Mouse (Mus musculus) liver, embryonic 14.5 days (tissue): ENCODE data around the gene Mgat4b. TPM values are rescaled to one million over a fixed set of nuclear protein-coding genes. Genes with fewer than 3 reads are reported as not detected.

ENCODE experiments used
- ATAC-seq: fragments of 200-750 bp; cut with Nextera tagmentation; 2 replicates; pipeline ENCODE4 v1.8.0; 2017; ENCODE audit warnings: moderate number of reproducible peaks, mild to moderate bottlenecking, moderate library complexity; ENCODE audit not compliant: insufficient read depth
- DNase-seq, 3 experiments: peaks; one replicate each; pipeline ENCODE4 v3.0.0-alpha.2; 2012 to 2013; ENCODE audit warnings: low read depth in 3 of 3, low spot score in 3 of 3
- H3K27ac ChIP-seq: fragments of 300-500 bp; sonication (generic); 2 replicates; pipeline ENCODE4 v1.5.1; 2014; ENCODE audit warnings: moderate library complexity, mild to moderate bottlenecking, control low read depth, inconsistent platforms
- H3K27me3 ChIP-seq: fragments of 300-500 bp; sonication (generic); 2 replicates; pipeline ENCODE4 v1.6.1; 2014; ENCODE audit warnings: mild to moderate bottlenecking, low read length, moderate library complexity; ENCODE audit not compliant: control insufficient read depth, insufficient read depth
- H3K36me3 ChIP-seq: fragments of 300-500 bp; sonication (generic); replicated peaks from 2 replicates; pipeline ENCODE4 v1.6.1; 2014; ENCODE audit warnings: low read depth; ENCODE audit not compliant: control insufficient read depth, insufficient read depth
- H3K4me1 ChIP-seq, 2 experiments: fragments of 200-500 bp in 1 of 2; fragments of 300-500 bp in 1 of 2; sonication (generic) in 1 of 2; replicated peaks; 2 replicates each; pipeline ENCODE4 v1.6.1; 2012 to 2014; ENCODE audit warnings: antibody characterized with exemption in 1 of 2, inconsistent platforms in 1 of 2, low read length in 1 of 2; ENCODE audit not compliant: control insufficient read depth in 2 of 2, insufficient read depth in 2 of 2
- H3K4me2 ChIP-seq: fragments of 300-500 bp; sonication (generic); 2 replicates; pipeline ENCODE4 v1.6.1; 2014; ENCODE audit warnings: low read depth, mild to moderate bottlenecking, control low read depth, moderate library complexity
- H3K4me3 ChIP-seq, 2 experiments: fragments of 200-500 bp in 1 of 2; fragments of 300-500 bp in 1 of 2; sonication (generic) in 1 of 2; 2 replicates each; pipeline ENCODE4 v1.5.1; 2012 to 2014; ENCODE audit warnings: low read depth in 2 of 2, low read length in 2 of 2, mild to moderate bottlenecking in 2 of 2, control low read depth in 1 of 2, inconsistent platforms in 1 of 2, moderate library complexity in 1 of 2; ENCODE audit not compliant: insufficient read depth in 1 of 2
- H3K9ac ChIP-seq: fragments of 300-500 bp; sonication (generic); replicated peaks from 2 replicates; pipeline ENCODE4 v1.6.1; 2014; ENCODE audit warnings: mild to moderate bottlenecking, control low read depth, moderate library complexity
- H3K9me3 ChIP-seq: fragments of 300-500 bp; sonication (generic); 2 replicates; pipeline ENCODE4 v1.6.1; 2016; ENCODE audit warnings: low read length, mixed read lengths; ENCODE audit not compliant: control insufficient read depth
- CTCF ChIP-seq: IDR thresholded peaks from 2 replicates; pipeline ENCODE4 v1.5.1; 2016; ENCODE audit warnings: antibody characterized with exemption, low read depth, control low read depth
- EP300 ChIP-seq: IDR thresholded peaks from 2 replicates; pipeline ENCODE4 v1.6.1; 2016; ENCODE audit warnings: antibody characterized with exemption, low read depth
- WGBS: fragments of 180-500 bp; shearing (Covaris S2); extraction: QIAGEN DNeasy Blood & Tissue Kit; methylation state at CpG from one replicate; pipeline ENCODE4 v1.1.7; 2014; ENCODE audit not compliant: insufficient replicate concordance; 5-methylcytosine and 5-hydroxymethylcytosine counted together
- polyA plus RNA-seq, 2 experiments: library from polyadenylated mRNA; depleted of rRNA in 1 of 2; stranded (reverse) in 1 of 2; unstranded in 1 of 2; fragments of >200 nt; fragmentation: Nextera tagmentation in 1 of 2; extraction: Ambion mirVana in 1 of 2; gene quantifications; 2 replicates each; pipeline versions ENCODE4 v1.2.1 to v1.2.3; 2012 to 2014

The Mgat4b gene
- polyA plus RNA-seq, 2 experiments: 5.7 to 14.8 TPM

GRCm38 (mm10) chr11:50238821-50239791 lies 28.4 kb downstream of the Mgat4b start:
- peaks cover 9% of the 10 kb centered on the region for H3K36me3 ChIP-seq
- H3K9me3 ChIP-seq: no peaks in the 10 kb centered on the region
- no peak overlapping the region for H3K4me2 ChIP-seq
- H3K27me3 ChIP-seq: no peaks in the 10 kb centered on the region; the same call in 1 of the 2 replicates
- no peak for TF ChIP-seq CTCF
- no peak for TF ChIP-seq EP300
- H3K9ac ChIP-seq: no peak overlapping the region
- DNase-seq (no peak), ATAC-seq (no peak)
- no peak overlapping the region for H3K4me3 ChIP-seq
- peaks cover 23 to 25% of the 10 kb centered on the region in 2 experiments for H3K4me1 ChIP-seq
- H3K27ac ChIP-seq: no peak overlapping the region
- WGBS: 66% methylated on average over 9 of the region's 9 CpGs

- TF ChIP-seq CTCF (no peak), EP300 (no peak)
- H3K4me3 ChIP-seq: no peak overlapping the region
- no peak overlapping the region for H3K4me2 ChIP-seq
- no peaks in the 10 kb centered on the region for H3K36me3 ChIP-seq
- 21% methylated on average over 7 of the region's 7 CpGs for WGBS
- H3K27me3 ChIP-seq: no peaks in the 10 kb centered on the region; the same call in 1 of the 2 replicates
- no peaks in the 10 kb centered on the region for H3K9me3 ChIP-seq
- H3K27ac ChIP-seq: no peak overlapping the region
- H3K4me1 ChIP-seq: peaks cover 23 to 25% of the 10 kb centered on the region in 2 experiments
- H3K9ac ChIP-seq: no peak overlapping the region
- DNase-seq: no peak
- no peak for ATAC-seq
Observed at GRCm38 (mm10) chr11:50240235-50240911, 29.7 kb downstream of the Mgat4b start.

GRCm38 (mm10) chr11:50243926-50244325 lies 33.2 kb downstream of the Mgat4b start:
- H3K9me3 ChIP-seq: no peaks in the 10 kb centered on the region
- ATAC-seq (no peak), DNase-seq (no peak)
- no peak overlapping the region for H3K27ac ChIP-seq
- peaks cover 0 to 4% of the 10 kb centered on the region in 2 experiments; a peak in 2 of 4 replicates for H3K4me1 ChIP-seq
- 41% methylated on average over 6 of the region's 6 CpGs for WGBS
- TF ChIP-seq EP300 (no peak), CTCF (no peak)
- no peak overlapping the region for H3K9ac ChIP-seq
- H3K4me2 ChIP-seq: no peak overlapping the region
- no peak overlapping the region for H3K4me3 ChIP-seq
- no peaks in the 10 kb centered on the region for H3K27me3 ChIP-seq
- H3K36me3 ChIP-seq: no peaks in the 10 kb centered on the region

GRCm38 (mm10) chr11:50245269-50245668 lies 34.6 kb downstream of the Mgat4b start:
- ATAC-seq: no peak
- 70% methylated on average over 5 of the region's 5 CpGs for WGBS
- H3K4me1 ChIP-seq: peaks cover 0 to 3% of the 10 kb centered on the region in 2 experiments; a peak in 1 of 4 replicates

More at GRCm38 (mm10) chr11:50245269-50245668, 34.6 kb downstream of the Mgat4b start:
- TF ChIP-seq CTCF: no peak
- no peak for TF ChIP-seq EP300
- Histone ChIP-seq H3K36me3 (no peaks in the 10 kb centered on the region), H3K9ac (no peak overlapping the region), H3K9me3 (no peaks in the 10 kb centered on the region), H3K27ac (no peak overlapping the region), H3K4me2 (no peak overlapping the region), H3K4me3 (no peak overlapping the region), H3K27me3 (no peaks in the 10 kb centered on the region)
- DNase-seq: no peak
